Mouse (Mus musculus) gastrocnemius, adult 2 months (tissue): Measurements from ENCODE around the gene Jdp2. TPM values are rescaled to one million over a fixed set of nuclear protein-coding genes. Genes with fewer than 3 reads are reported as not detected.

Experiments used
- DNase-seq: peaks from one replicate; pipeline ENCODE4 v3.0.0; 2022
- H3K27ac ChIP-seq: fragments of 200-600 bp; 2 replicates; pipeline ENCODE4 v1.8.1; 2022; ENCODE audit warnings: mild to moderate bottlenecking
- H3K4me3 ChIP-seq: fragments of 200-600 bp; 2 replicates; pipeline ENCODE4 v1.8.1; 2022; ENCODE audit warnings: mild to moderate bottlenecking, moderate library complexity
- CTCF ChIP-seq: fragments of 200-600 bp; IDR thresholded peaks from 2 replicates; pipeline ENCODE4 v1.8.1; 2022; ENCODE audit warnings: antibody characterized with exemption, mild to moderate bottlenecking, moderate library complexity
- intact Hi-C: fragments of 180-260 bp; cut with DNase I; formaldehyde crosslinking; loops from one replicate; pipeline ENCODE4 v1.15.1; 2025
- total RNA-seq, 2 experiments: library from RNA; stranded (reverse); gene quantifications; 2 replicates each; pipeline ENCODE4 v1.2.3; 2021

The Jdp2 gene
- total RNA-seq, 2 experiments from 2014 or later: 3.9 to 8.8 TPM

DNA sequence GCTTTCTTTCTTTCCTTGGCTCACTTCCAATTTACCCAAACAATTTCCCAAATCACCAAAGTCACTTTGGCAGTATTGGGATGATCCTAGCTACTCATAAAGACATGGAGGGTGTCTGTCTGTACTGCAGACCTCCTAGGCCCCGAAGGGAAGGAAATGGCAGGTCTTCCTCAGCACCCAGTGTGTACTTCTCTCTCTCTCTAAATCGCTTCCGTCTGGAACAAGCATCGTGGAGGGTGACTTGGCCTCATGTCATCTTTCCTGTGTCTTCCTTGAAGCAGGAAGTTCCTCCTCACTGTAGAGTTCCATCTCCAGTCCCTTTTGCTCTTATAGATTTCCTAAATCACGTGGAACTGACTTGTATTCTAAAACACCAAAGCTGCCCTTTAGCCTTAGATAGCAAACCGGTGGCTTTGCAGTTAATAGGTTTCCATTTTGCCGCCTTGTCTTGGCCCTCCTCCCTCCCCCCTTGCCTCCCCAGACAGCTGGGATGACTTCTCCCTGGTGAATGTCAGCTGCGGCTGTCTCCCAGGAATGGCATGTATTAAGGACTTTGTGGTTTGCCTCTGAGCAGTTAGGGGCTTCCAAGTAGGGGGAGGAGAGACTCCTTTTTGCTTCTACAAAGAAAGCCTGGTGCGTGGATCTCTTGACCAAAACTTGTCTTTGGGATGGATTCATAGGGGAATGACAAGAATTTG, 5.6 kb downstream of the Jdp2 start:
- intact Hi-C loops: loop anchor here (5.0 kb wide), 1 partner anchor 38 kb away; no protein-coding TSS in a partner anchor
- H3K27ac ChIP-seq: no peak overlapping the region; the same call in 1 of the 2 replicates
- H3K4me3 ChIP-seq: no peak overlapping the region; the same call in 1 of the 2 replicates
- no peak for DNase-seq
- no peak for TF ChIP-seq CTCF

- DNase-seq: peak; percentile 44
- H3K27ac ChIP-seq: no peak overlapping the region
- intact Hi-C loops: no loop called here
- H3K4me3 ChIP-seq: no peak overlapping the region
- TF ChIP-seq CTCF: no peak
Observed at GRCm38 (mm10) chr12:85607519-85608449, 9.0 kb downstream of the Jdp2 start.

GRCm38 (mm10) chr12:85610167-85610566, 11.3 kb downstream of the Jdp2 start:
- H3K4me3 ChIP-seq: no peak overlapping the region
- no peak for TF ChIP-seq CTCF
- H3K27ac ChIP-seq: no peak overlapping the region
- intact Hi-C loops: no loop called here
- DNase-seq: no peak

DNA sequence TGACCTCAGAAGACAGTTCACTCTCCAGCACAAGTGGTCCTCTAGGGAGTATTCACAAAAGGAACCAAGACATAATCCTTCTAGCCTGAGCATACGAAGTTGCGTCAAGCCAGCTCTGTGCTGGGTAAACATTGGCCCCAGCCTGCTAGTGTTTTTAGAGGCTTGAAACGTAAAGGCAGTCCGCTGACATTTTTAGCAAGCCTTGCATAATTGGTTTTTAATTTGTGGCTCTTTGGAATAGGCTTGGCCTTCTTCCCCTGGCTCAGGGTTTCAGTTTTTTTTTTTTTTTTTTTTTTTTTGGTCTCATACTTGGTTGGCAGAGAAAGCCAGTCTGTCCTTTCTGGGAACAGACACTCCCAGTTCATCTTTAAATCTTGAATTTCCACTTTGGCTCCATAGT, 15.3 kb downstream of the Jdp2 start:
- no peak for TF ChIP-seq CTCF
- Histone ChIP-seq H3K4me3 (no peak overlapping the region), H3K27ac (no peak overlapping the region)
- DNase-seq: no peak
- intact Hi-C loops: no loop called here

GRCm38 (mm10) chr12:85615486-85615885, 16.7 kb downstream of the Jdp2 start:
- intact Hi-C loops: no loop called here

DNA sequence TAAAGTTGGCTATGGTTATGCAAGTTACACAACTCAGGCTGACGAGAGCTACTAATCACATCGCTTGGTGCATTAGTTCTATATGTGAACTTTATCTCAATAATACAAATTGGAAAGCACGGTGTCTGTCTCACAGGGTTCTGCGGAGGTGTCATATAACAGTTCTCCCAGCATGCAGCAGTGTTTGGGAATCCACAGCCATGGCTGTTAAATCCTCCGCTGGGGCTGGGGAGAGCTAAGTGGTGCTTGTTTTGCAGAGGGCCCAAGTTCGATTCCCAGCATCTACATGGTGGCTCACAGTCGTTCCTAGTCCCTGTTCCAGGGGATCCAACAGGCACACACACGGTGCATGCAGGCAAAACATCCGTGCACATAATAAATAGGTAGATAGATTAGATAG, 19.1 kb downstream of the Jdp2 start:
- TF ChIP-seq CTCF: no peak
- no peak overlapping the region for H3K4me3 ChIP-seq
- no peak for DNase-seq
- no peak overlapping the region for H3K27ac ChIP-seq
- intact Hi-C loops: no loop called here

More at GRCm38 (mm10) chr12:85615486-85615885, 16.7 kb downstream of the Jdp2 start:
- no peak overlapping the region for H3K4me3 ChIP-seq
- no peak for TF ChIP-seq CTCF
- no peak overlapping the region for H3K27ac ChIP-seq
- DNase-seq: no peak

DNA sequence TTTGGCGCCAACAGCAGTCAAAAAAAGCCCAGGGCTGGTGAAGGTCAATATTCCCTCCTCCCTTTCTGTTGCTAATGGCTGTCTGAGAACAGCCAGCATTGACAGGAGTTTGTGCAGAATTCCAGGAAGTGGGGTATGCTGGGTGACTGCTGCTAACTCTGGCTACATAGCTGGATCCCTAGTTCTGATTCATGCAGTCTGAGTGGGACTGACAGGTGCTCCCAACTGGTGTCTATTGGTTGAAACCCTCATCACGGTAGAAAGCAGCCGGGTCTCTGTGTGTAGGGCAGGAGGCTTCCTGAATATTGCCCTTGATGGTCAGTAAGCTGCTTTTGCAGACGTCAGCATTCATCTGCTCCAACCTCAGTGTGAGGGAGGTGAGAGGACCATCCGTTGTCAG, 19.6 kb downstream of the Jdp2 start:
- Histone ChIP-seq H3K4me3 (no peak overlapping the region), H3K27ac (no peak overlapping the region)
- TF ChIP-seq CTCF: no peak
- intact Hi-C loops: no loop called here
- DNase-seq: no peak

DNA sequence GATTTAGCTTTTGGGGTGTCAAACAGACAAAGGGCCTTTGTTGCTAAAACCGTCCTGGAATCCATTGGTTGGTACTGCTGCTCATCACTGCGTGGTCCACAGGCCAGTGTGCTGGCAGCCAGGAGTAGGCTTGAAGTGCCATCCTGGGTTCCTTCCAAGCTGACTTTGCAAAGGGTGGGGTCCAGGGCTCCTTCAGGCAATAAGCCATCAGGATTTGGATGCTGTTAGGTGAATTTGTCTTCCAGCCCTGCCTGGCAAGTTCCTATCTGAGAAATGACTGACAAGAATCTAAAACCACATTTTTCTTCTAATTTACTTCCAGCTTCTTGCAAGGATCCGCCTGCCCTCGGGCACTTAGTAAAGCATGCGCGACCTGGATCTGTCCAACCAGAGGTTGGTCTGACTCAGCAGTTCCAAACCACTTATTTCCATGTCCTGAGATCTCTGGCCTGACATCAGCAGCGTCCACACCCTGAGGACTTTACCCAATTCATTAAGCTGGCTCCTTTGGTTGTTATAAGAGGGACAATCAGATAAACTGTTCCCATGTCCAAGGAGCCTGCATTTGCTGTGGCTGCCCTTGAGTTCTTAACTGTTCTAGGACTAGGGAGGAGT, 20.6 kb downstream of the Jdp2 start:
- H3K27ac ChIP-seq: peak overlapping the region; percentile 49
- no peak for TF ChIP-seq CTCF
- DNase-seq: peak; percentile 36
- intact Hi-C loops: no loop called here
- H3K4me3 ChIP-seq: no peak overlapping the region

DNA sequence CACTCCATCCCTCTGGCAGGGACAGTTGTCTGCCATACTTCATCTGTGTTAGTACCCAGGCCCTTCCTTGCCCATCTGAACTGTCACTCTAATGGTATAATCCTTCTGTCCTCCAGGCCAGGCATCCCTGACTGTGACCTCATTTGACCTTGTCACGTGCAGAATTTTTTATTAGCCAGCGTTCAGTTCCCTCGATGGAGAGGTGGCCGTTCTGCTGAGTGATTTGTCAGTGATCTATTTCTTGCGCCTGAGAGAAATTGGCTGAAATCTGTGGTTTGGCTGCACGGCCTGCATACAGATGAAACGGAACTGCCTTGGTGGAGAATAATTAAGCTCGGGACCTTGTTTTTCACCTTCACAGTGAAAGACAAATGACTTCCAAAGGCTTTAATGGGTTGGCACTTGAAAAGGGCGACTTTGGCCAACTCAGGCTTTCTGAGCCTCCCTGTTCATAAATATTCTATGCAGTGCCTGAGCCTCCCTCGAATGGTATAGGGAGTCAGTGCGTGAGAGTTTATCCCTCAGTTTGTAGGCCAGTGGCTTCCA, 21.1 kb downstream of the Jdp2 start:
- TF ChIP-seq CTCF: no peak
- intact Hi-C loops: no loop called here
- no peak overlapping the region for H3K4me3 ChIP-seq
- H3K27ac ChIP-seq: peak overlapping the region; percentile 49
- DNase-seq: no peak

GRCm38 (mm10) chr12:85621027-85621426, 22.2 kb downstream of the Jdp2 start:
- intact Hi-C loops: no loop called here
- no peak for TF ChIP-seq CTCF
- no peak overlapping the region for H3K4me3 ChIP-seq
- H3K27ac ChIP-seq: peak overlapping the region; percentile 56
- DNase-seq: no peak

GRCm38 (mm10) chr12:85621673-85622072, 22.8 kb downstream of the Jdp2 start:
- intact Hi-C loops: no loop called here
- no peak for DNase-seq
- TF ChIP-seq CTCF: no peak
- Histone ChIP-seq H3K4me3 (no peak overlapping the region), H3K27ac (peak overlapping the region; percentile 43)

DNA sequence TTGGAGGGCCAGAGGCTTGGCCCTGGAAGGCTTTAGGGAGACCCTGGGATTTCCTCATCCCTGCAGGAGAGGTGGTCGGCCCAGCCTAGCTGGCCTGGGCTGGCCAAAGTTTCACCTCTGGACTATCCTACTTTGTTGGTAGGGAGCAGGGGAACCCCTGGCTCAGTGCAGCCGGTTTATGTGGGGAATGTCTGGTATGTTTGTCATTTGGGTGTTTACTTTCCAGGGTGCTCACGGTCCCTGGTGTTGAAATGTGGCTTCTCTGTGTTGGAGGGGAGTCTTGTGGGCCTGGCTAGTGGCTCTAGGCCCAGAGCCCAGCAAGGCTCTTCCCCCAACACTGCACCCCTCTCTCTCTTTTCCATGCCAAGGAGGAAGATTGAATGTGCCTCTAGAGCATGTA, 24.9 kb downstream of the Jdp2 start:
- no peak for TF ChIP-seq CTCF
- Histone ChIP-seq H3K27ac (no peak overlapping the region), H3K4me3 (no peak overlapping the region)
- no peak for DNase-seq
- intact Hi-C loops: no loop called here

DNA sequence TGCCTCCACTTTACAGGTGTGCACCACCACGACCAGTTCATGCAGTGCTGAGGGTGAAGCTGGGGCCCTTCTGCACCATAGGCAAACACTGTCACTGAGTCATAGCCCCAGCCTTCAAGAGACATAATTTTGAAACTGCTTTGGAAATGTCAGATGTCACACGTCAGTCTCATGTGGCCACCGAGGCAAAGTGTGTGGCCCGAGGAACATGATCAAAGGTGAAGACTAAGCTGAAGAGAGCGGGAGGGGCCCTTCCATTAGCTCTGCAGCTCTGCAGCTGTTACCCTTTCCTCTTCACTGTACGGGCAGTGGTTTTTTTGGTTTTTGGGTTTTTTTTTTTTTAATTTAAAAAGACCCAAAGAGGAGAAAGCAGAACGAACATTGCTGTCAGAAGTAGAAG, 25.8 kb downstream of the Jdp2 start:
- TF ChIP-seq CTCF: no peak
- Histone ChIP-seq H3K27ac (no peak overlapping the region), H3K4me3 (no peak overlapping the region)
- intact Hi-C loops: no loop called here
- DNase-seq: no peak
